Mouse (Mus musculus): ENCODE data around the gene Sipa1l1.

GRCm38 (mm10) chr12:82467234-82467633 lies 298.1 kb downstream of the Sipa1l1 start:
- TF ChIP-seq CTCF (IDR thresholded peaks at IDR 0.05; ENCODE audit: low read depth, low read length) = no peak
- TF ChIP-seq TAL1 (conservative IDR thresholded peaks at IDR 0.05; ENCODE audit: low read depth, low read length) = no peak
- TF ChIP-seq GATA1 (IDR thresholded peaks at IDR 0.05; ENCODE audit: borderline replicate concordance, low read length) = no peak
- TF ChIP-seq POLR2AphosphoS5 (IDR thresholded peaks at IDR 0.05; ENCODE audit: insufficient replicate concordance, low read depth, low read length) = no peak

Measured in G1E (cell line).